Mouse (Mus musculus) myocyte (in vitro differentiated cells): Measurements from ENCODE around the gene Tnfrsf18. TPM values are rescaled to one million over a fixed set of nuclear protein-coding genes. Genes with fewer than 3 reads are reported as not detected.

ENCODE experiments used
- H3K27me3 ChIP-seq: one replicate; pipeline ENCODE4 v1.6.1; 2011; ENCODE audit not compliant: control insufficient read depth, insufficient read depth, insufficient read length
- H3K36me3 ChIP-seq: one replicate; pipeline ENCODE4 v1.6.1; 2011; ENCODE audit not compliant: control insufficient read depth, insufficient read depth
- H3K4me2 ChIP-seq: one replicate; pipeline ENCODE4 v1.6.1; 2011; ENCODE audit warnings: low read depth, control low read depth
- H3K4me3 ChIP-seq: one replicate; pipeline ENCODE4 v1.5.1; 2011; ENCODE audit warnings: mild to moderate bottlenecking, control low read depth, moderate library complexity
- H3K79me2 ChIP-seq: one replicate; pipeline ENCODE4 v1.6.1; 2011; ENCODE audit not compliant: control insufficient read depth, insufficient read depth
- H3ac ChIP-seq: one replicate; pipeline ENCODE4 v1.6.1; 2011; ENCODE audit not compliant: control insufficient read depth, insufficient read length
- CEBPB ChIP-seq: IDR thresholded peaks from 2 replicates; pipeline ENCODE4 v1.6.1; 2011; ENCODE audit warnings: mild to moderate bottlenecking, moderate library complexity; ENCODE audit not compliant: poor library complexity, insufficient read depth, severe bottlenecking
- E2F4 ChIP-seq: IDR thresholded peaks from one replicate; pipeline ENCODE4 v1.6.1; 2011; ENCODE audit warnings: mild to moderate bottlenecking, control low read depth, moderate library complexity; ENCODE audit not compliant: insufficient read depth
- MAX ChIP-seq: IDR thresholded peaks from one replicate; pipeline ENCODE4 v1.6.1; 2011; ENCODE audit warnings: low read depth, mild to moderate bottlenecking, control low read depth
- MYOD1 ChIP-seq, 3 experiments: IDR thresholded peaks; one replicate each; pipeline ENCODE4 v1.6.1; 2011; ENCODE audit warnings: control low read depth in 2 of 3, low read depth in 2 of 3, mild to moderate bottlenecking in 2 of 3, moderate library complexity in 1 of 3; ENCODE audit not compliant: insufficient read length in 2 of 3, control insufficient read depth in 1 of 3
- MYOG ChIP-seq, 3 experiments: IDR thresholded peaks; one replicate each; pipeline ENCODE4 v1.6.1; 2011; ENCODE audit warnings: control low read depth in 2 of 3, low read depth in 2 of 3, mild to moderate bottlenecking in 2 of 3; ENCODE audit not compliant: insufficient read length in 2 of 3, control insufficient read depth in 1 of 3, insufficient read depth in 1 of 3
- POLR2A ChIP-seq: IDR thresholded peaks from one replicate; pipeline ENCODE4 v1.6.1; 2011; ENCODE audit warnings: low read depth, mild to moderate bottlenecking, control low read depth, moderate library complexity; ENCODE audit not compliant: insufficient read length
- POLR2AphosphoS2 ChIP-seq: IDR thresholded peaks from one replicate; pipeline ENCODE4 v1.6.1; 2011; ENCODE audit warnings: low read depth, control low read depth; ENCODE audit not compliant: insufficient read length
- REST ChIP-seq: IDR thresholded peaks from one replicate; pipeline ENCODE4 v1.6.1; 2011; ENCODE audit warnings: mild to moderate bottlenecking, control low read depth, moderate library complexity; ENCODE audit not compliant: insufficient read depth, insufficient read length
- SRF ChIP-seq: IDR thresholded peaks from one replicate; pipeline ENCODE4 v1.6.1; 2011; ENCODE audit warnings: low read depth; ENCODE audit not compliant: control insufficient read depth, insufficient read length
- TCF12 ChIP-seq: IDR thresholded peaks from one replicate; pipeline ENCODE4 v1.6.1; 2011; ENCODE audit warnings: mild to moderate bottlenecking, control low read depth; ENCODE audit not compliant: poor library complexity, insufficient read depth, severe bottlenecking
- TCF3 ChIP-seq: IDR thresholded peaks from one replicate; pipeline ENCODE4 v1.6.1; 2011; ENCODE audit warnings: low read depth, control low read depth; ENCODE audit not compliant: insufficient read length
- USF1 ChIP-seq: IDR thresholded peaks from one replicate; pipeline ENCODE4 v1.6.1; 2011; ENCODE audit warnings: low read depth, mild to moderate bottlenecking, control low read depth, moderate library complexity
- polyA plus RNA-seq: library from polyadenylated mRNA; unstranded; fragments of >200 nt; fragmentation: generic; extraction: Trizol; gene quantifications from one replicate; pipeline ENCODE4 v1.2.1, GENCODE M21; 2012; ENCODE audit warnings: missing spikeins

Gene Tnfrsf18
- polyA plus RNA-seq, 1 experiment, result 0.40 TPM

DNA sequence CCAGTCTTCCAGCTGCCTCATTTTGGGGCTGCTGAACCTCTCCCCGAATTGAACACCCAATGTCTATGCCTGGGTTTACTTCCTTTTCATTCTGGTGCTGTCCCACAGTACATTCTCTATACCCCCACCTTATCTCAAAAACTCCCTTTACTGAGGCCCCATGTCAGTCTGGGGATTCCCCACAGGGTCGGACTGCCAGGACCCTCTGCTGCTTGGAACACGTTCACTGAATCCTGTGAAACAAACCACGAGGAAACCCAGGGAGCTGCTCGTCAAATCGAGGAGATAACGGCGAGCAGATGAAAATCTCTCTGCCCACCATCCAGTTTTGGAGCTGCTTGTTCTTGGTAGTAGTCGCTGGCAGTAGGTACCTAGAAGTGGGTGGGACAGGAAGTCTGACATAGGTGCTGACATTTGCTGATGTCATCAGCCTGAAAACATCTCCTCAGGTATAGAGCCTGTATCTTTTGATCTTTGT lies 4.0 kb upstream of the Tnfrsf18 start:
- H3K4me3 ChIP-seq, result no peak overlapping the region
- H3ac ChIP-seq, result no peak overlapping the region
- no peak overlapping the region for H3K4me2 ChIP-seq
- TF ChIP-seq MAX (no peak), TCF12 (no peak), POLR2A (no peak), TCF3 (no peak), MYOG (IDR thresholded peaks at IDR 0.05; ENCODE audit: control insufficient read depth in 1 of 3, insufficient read depth in 1 of 3, insufficient read length in 2 of 3, low read depth in 2 of 3) (no peak), CEBPB (no peak), POLR2AphosphoS2 (no peak), MYOD1 (IDR thresholded peaks at IDR 0.05; ENCODE audit: control insufficient read depth in 1 of 3, insufficient read length in 2 of 3, low read depth in 2 of 3) (no peak), USF1 (no peak), REST (no peak), SRF (no peak), E2F4 (no peak)
- H3K27me3 ChIP-seq, result no peaks in the 10 kb centered on the region
- no peaks in the 10 kb centered on the region for H3K36me3 ChIP-seq
- no peaks in the 10 kb centered on the region for H3K79me2 ChIP-seq

DNA sequence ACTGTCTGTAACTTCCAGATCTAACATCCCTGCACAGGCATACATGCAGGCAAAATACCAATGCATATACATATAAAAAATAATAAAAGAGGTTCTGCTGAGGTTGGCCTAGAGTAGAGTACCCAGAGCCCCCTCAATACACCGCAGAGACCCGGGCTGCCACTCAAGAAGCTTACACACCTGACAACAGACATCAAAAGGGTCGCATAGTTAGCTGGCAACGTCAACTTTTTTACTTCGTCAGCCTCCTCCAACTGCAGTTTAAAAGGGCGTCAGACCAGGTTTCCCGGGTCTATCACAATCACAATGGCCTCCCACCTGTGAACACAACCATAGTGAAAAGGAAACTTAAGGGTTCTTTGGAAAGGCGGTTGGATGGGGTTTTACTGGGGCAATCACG lies 2.4 kb upstream of the Tnfrsf18 start:
- Histone ChIP-seq H3K4me2 (no peak overlapping the region), H3K27me3 (no peaks in the 10 kb centered on the region), H3K36me3 (no peaks in the 10 kb centered on the region), H3K79me2 (no peaks in the 10 kb centered on the region), H3K4me3 (no peak overlapping the region), H3ac (no peak overlapping the region)
- TF ChIP-seq MAX (no peak), REST (no peak), POLR2A (no peak), CEBPB (no peak), MYOD1 (IDR thresholded peaks at IDR 0.05; ENCODE audit: control insufficient read depth in 1 of 3, insufficient read length in 2 of 3, low read depth in 2 of 3) (no peak), E2F4 (no peak), USF1 (no peak), POLR2AphosphoS2 (no peak), TCF3 (no peak), MYOG (IDR thresholded peaks at IDR 0.05; ENCODE audit: control insufficient read depth in 1 of 3, insufficient read depth in 1 of 3, insufficient read length in 2 of 3, low read depth in 2 of 3) (no peak), SRF (no peak), TCF12 (no peak)

DNA sequence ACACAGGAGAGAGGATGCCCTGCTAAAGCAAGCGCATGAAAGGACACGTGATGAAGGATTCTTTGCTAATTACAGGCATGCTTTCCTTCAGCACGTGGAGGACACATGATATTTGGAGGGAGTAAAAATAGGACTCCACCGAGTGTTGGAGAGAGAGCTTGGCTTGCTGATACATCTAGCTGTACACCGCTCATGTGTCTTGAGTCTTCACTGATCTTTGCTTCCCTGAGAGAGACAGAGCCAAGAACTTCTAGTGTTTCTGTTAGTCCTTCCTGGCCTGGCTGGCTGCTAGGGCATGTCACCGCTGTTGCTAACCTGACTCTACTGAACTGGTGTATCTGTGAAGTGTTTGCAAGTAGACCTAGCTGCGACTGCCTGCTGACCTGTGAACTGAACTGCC lies 1.8 kb upstream of the Tnfrsf18 start:
- H3K4me2 ChIP-seq, result no peak overlapping the region
- no peak for TF ChIP-seq TCF3
- TF ChIP-seq CEBPB, result no peak
- TF ChIP-seq MYOD1 (IDR thresholded peaks at IDR 0.05; ENCODE audit: control insufficient read depth in 1 of 3, insufficient read length in 2 of 3, low read depth in 2 of 3), result no peak
- no peak for TF ChIP-seq MAX
- H3K4me3 ChIP-seq, result no peak overlapping the region
- H3ac ChIP-seq, result no peak overlapping the region
- no peaks in the 10 kb centered on the region for H3K36me3 ChIP-seq
- H3K27me3 ChIP-seq, result no peaks in the 10 kb centered on the region
- no peaks in the 10 kb centered on the region for H3K79me2 ChIP-seq

DNA sequence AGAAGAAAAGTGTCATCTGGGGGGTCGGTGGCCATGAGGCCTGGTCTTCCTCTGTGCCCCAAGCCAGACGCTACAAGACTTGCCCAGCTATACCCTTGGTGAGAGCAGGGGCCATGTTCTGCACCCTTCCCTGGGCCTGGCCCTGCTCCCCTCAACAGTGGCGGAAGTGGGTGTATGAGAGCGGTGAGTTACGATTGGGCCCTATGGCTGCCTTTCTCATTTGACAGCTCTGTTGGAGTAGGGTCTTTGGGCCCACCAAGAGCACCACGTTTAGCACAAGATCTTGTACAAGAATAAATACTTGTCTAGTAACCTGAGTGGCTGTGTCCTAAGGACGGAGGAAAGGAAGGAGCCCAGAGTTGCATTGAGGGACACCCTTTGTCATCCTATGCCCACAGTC lies 2.6 kb downstream of the Tnfrsf18 start:
- Histone ChIP-seq H3K27me3 (no peaks in the 10 kb centered on the region), H3K36me3 (no peaks in the 10 kb centered on the region)
- no peak for TF ChIP-seq POLR2A
- no peak for TF ChIP-seq MYOD1 (IDR thresholded peaks at IDR 0.05; ENCODE audit: control insufficient read depth in 1 of 3, insufficient read length in 2 of 3, low read depth in 2 of 3)
- TF ChIP-seq USF1, result no peak
- TF ChIP-seq REST, result no peak
- TF ChIP-seq SRF, result no peak
- TF ChIP-seq TCF3, result no peak
- no peak for TF ChIP-seq MAX
- no peak for TF ChIP-seq E2F4
- TF ChIP-seq TCF12, result no peak
- TF ChIP-seq CEBPB, result no peak

DNA sequence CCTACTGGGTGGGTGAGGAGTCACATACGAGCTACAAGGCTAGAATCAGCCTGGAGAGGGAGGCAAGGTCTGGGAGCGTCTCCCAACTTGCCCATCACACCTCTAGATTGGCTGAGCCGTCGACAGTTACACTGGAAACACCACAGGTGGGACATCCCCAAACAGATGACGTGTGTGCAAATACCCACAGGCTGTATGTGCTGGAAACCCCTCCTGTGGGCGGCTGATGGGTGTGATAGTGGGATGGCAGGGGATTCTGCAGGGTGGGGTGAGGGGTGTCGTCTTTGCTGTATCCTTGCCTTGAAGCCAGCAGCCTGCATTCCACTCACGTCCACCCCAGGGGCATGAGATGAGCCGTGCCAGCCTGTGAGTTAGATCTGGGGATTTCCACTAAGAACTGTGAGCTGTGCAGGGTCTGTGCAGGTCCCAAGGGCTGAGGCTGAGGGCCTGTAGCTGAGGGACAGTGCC lies 4.7 kb downstream of the Tnfrsf18 start:
- Histone ChIP-seq H3K27me3 (peaks cover 14% of the 10 kb centered on the region), H3K36me3 (no peaks in the 10 kb centered on the region), H3K4me2 (peak overlapping the region; percentile 75), H3K4me3 (peak overlapping the region; percentile 58), H3K79me2 (no peaks in the 10 kb centered on the region), H3ac (peak overlapping the region; percentile 19)
- TF ChIP-seq MYOG (IDR thresholded peaks at IDR 0.05; ENCODE audit: control insufficient read depth in 1 of 3, insufficient read depth in 1 of 3, insufficient read length in 2 of 3, low read depth in 2 of 3) (no peak), MAX (no peak), E2F4 (no peak)

More for the DNA sequence above, 2.6 kb downstream of the Tnfrsf18 start:
- Histone ChIP-seq H3K4me2 (no peak overlapping the region), H3K4me3 (no peak overlapping the region), H3ac (no peak overlapping the region), H3K79me2 (no peaks in the 10 kb centered on the region)
